Mouse (Mus musculus): ENCODE results near the gene Yipf3. TPM values are rescaled to one million over a fixed set of nuclear protein-coding genes. Genes with fewer than 3 reads are reported as not detected.

The Yipf3 gene
- polyA plus RNA-seq, 1 experiment: 72.7 TPM

GRCm38 (mm10) chr17:46278011-46278765 lies 30.3 kb downstream of the Yipf3 start:
- no peak for DNase-seq (ENCODE audit: extremely low spot score in 1 of 2, low spot score in 1 of 2)

- DNase-seq (ENCODE audit: extremely low spot score in 1 of 2, low spot score in 1 of 2): peak in 1 of 2 experiments; percentile 86
Measured at GRCm38 (mm10) chr17:46282483-46283123, 34.7 kb downstream of the Yipf3 start, which contains the start of gene Tjap1. Tjap1 (minus strand) TSS chr17:46283026.

- DNase-seq (ENCODE audit: extremely low spot score in 1 of 2, low spot score in 1 of 2): no peak
Measured at GRCm38 (mm10) chr17:46283140-46283539, 35.3 kb downstream of the Yipf3 start.

- no peak for DNase-seq (ENCODE audit: extremely low spot score in 1 of 2, low spot score in 1 of 2)
Measured at GRCm38 (mm10) chr17:46283911-46284310, 36.0 kb downstream of the Yipf3 start.

DNA sequence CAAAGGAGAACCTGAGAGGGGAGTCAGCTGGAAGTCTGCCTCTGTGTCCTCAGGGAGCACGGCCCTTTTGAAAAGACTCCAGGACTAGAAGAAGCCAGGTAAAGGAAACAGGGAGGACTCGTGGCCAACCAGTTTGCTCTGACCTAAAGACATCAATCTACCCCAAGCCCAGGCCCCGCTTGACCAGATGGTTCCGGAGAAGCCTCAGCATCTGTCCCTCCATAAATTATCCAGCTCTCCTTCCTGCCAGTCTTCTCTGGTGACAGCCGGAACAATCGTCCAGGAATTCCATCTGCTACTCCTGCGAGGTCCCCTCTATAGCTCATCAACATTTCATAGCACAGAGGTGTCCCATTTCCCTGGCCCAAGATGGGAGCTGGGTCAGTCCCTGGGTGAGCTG lies 36.8 kb downstream of the Yipf3 start:
- DNase-seq (ENCODE audit: extremely low spot score in 1 of 2, low spot score in 1 of 2): no peak

- no peak for DNase-seq (ENCODE audit: extremely low spot score in 1 of 2, low spot score in 1 of 2)
Measured at GRCm38 (mm10) chr17:46285407-46285806, 37.5 kb downstream of the Yipf3 start.

GRCm38 (mm10) chr17:46287678-46288095 lies 39.8 kb downstream of the Yipf3 start:
- DNase-seq (ENCODE audit: extremely low spot score in 1 of 2, low spot score in 1 of 2): no peak

GRCm38 (mm10) chr17:46296601-46297000 lies 48.7 kb downstream of the Yipf3 start:
- no peak for DNase-seq (ENCODE audit: extremely low spot score in 1 of 2, low spot score in 1 of 2)

GRCm38 (mm10) chr17:46297028-46297363 lies 49.1 kb downstream of the Yipf3 start:
- DNase-seq (ENCODE audit: extremely low spot score in 1 of 2, low spot score in 1 of 2): no peak

DNA sequence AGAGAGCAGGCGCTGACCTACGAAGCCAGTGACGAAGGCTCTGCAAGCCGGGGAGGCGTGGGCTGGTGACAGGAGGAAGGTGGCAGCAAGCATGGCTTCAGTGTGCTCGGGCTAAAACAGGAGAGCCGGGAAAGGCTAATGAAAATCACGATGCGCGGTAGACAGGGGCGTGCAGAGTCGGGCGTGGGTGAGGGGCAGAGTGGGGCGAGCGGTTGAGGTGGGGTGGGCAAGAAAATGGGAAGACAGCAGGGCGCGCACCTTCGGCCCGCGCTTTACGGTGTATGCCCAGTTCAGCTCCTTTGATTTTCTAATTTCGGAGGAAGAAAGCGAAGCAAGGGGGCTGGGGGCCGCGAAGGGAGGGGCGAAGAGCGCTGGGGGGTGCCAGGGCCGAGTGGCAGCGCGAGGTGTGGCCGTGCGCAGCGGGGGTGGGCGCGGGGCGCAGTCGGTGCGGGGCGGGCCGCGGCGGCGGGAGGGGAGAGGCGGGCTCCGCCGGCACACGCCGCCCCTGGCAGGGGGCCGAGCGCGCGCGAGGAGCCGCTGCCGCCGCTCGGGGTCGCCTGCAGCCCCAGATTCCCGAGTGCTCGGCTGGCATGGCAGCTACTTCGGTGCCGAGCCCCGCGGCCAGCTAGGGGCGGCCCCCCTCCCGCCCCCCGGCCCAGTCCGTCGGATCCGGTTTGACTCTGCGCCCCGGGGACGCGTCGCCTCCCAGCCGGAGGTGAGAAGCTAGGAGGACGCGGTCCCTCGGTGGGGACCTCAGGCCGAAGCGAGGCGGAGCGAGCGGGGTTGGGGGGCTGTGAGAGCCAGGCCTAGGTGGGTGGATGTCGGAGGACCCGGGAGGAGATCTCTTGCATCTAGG lies 49.7 kb downstream of the Yipf3 start, which contains the start of gene Dlk2:
Dlk2 (plus strand) TSS at position 58 of the 856 bp plus-strand sequence.
- peak in 1 of 2 experiments; percentile 79 for DNase-seq (ENCODE audit: extremely low spot score in 1 of 2, low spot score in 1 of 2)

DNA sequence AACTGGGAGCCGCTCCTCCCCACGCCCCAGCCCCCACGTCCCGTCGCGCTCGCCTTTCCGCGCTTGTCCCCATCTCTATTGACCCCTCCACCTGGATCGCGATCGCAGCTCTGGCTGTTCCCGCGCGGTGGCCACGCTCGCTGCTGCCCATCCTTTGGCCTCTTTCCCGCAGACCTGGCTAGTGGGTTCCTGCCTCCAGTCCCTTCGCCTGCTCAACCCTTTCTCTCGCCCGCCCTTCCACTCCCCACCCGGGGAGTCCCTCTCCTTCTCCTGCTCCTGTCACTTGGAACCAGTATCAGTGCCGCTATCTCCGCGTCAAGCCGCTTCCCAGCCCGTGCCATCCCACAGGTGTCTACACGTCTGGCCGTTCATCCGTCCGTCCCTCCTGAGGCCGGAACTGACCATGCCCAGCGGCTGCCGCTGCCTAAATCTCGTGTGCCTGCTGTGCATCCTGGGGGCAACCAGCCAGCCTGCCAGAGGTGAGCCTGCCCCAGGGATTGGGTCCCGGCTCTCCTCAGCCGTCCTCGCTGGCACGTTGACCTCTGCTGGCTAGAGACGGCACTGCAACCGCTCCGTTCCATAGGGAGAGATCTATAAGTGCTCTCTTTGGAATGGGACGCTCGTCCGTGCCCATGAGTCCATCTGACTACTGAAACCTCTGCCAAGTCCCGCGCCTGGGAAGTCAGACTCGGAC lies 50.5 kb downstream of the Yipf3 start:
- DNase-seq (ENCODE audit: extremely low spot score in 1 of 2, low spot score in 1 of 2): peak; percentile 66 to 93

DNA sequence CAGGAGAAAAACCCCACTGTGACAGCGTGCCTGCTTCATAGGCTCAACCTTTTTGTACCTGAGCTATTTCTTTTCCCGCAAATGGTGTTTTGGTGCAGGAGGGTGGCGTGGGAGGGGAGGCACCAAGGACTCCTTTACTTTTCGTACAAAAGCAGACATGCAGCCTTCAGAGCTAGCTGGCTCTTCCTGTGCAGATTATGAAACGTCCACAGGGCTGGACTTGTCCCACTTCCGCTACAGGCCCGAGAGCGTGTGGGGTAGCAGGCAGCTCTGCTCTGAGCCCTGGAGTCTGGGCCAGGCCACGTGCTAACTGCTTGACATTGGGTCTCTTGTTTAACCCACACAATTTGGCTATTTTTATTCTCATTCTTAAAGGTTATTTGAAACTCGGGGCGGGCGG lies 54.0 kb downstream of the Yipf3 start:
- DNase-seq (ENCODE audit: extremely low spot score in 1 of 2, low spot score in 1 of 2): peak in 1 of 2 experiments; percentile 49

Other genes with a start within 250 kb of the Yipf3 start
- 145 and 168 TPM in 2 replicates for gene Vegfa, start 215.7 kb upstream of the Yipf3 start, polyA plus RNA-seq (2012; rRNA removed)
- 94.8 and 106 TPM in 2 replicates for gene Mrps18a, start 137.1 kb upstream of the Yipf3 start, polyA plus RNA-seq (2012; rRNA removed)
- 29.9 and 37.9 TPM in 2 replicates for gene Rsph9, start 103.9 kb upstream of the Yipf3 start, polyA plus RNA-seq (2012; rRNA removed)
- 14.2 and 14.8 TPM in 2 replicates for gene Mad2l1bp, start 94.5 kb upstream of the Yipf3 start, polyA plus RNA-seq (2012; rRNA removed)
- 151 and 168 TPM in 2 replicates for gene Gtpbp2, start 87.0 kb upstream of the Yipf3 start, polyA plus RNA-seq (2012; rRNA removed)
- 3.9 and 4.2 TPM in 2 replicates for gene Polh, start 45.4 kb upstream of the Yipf3 start, polyA plus RNA-seq (2012; rRNA removed)
- 39.4 and 40.6 TPM in 2 replicates for gene Xpo5, start 45.3 kb upstream of the Yipf3 start, polyA plus RNA-seq (2012; rRNA removed)
- gene Polr1c, start within 50 bp of the Yipf3 start, polyA plus RNA-seq (2012; rRNA removed): 45.3 and 52.7 TPM in 2 replicates
- gene Lrrc73, start 5.5 kb downstream of the Yipf3 start, polyA plus RNA-seq (2012; rRNA removed): 62.5 and 63.5 TPM in 2 replicates
- gene Tjap1, start 34.9 kb downstream of the Yipf3 start, polyA plus RNA-seq (2012; rRNA removed): 44.4 and 51.5 TPM in 2 replicates
- gene Dlk2, start 49.3 kb downstream of the Yipf3 start, polyA plus RNA-seq (2012; rRNA removed): 81.5 and 96.0 TPM in 2 replicates
- gene Abcc10, start 80.3 kb downstream of the Yipf3 start, polyA plus RNA-seq (2012; rRNA removed): 10.9 and 11.4 TPM in 2 replicates
- gene Zfp318, start 135.7 kb downstream of the Yipf3 start, polyA plus RNA-seq (2012; rRNA removed): 29.6 and 30.7 TPM in 2 replicates
- gene Crip3, start 180.8 kb downstream of the Yipf3 start, polyA plus RNA-seq (2012; rRNA removed): 9.1 and 13.8 TPM in 2 replicates
- 0.15 and 0.18 TPM in 2 replicates for gene Slc22a7, start 190.4 kb downstream of the Yipf3 start, polyA plus RNA-seq (2012; rRNA removed)
- gene Ttbk1, start 239.6 kb downstream of the Yipf3 start, polyA plus RNA-seq (2012; rRNA removed): 46.3 and 50.1 TPM in 2 replicates
- 4.0 and 4.8 TPM in 2 replicates for gene Dnph1, start 248.6 kb downstream of the Yipf3 start, polyA plus RNA-seq (2012; rRNA removed)

All from frontal cortex, adult 2 months (tissue).